Mouse (Mus musculus) erythroblast, embryonic 14.5 days (primary cell): ENCODE data around the gene Fam107a.

Experiments
- GATA1 ChIP-seq: IDR thresholded peaks from 2 replicates; pipeline ENCODE4 v1.6.1; 2012; ENCODE audit warnings: low read length, inconsistent platforms, mixed read lengths
- TAL1 ChIP-seq: IDR thresholded peaks from 3 replicates; pipeline ENCODE4 v1.6.1; 2012; ENCODE audit warnings: low read length, inconsistent platforms, mixed read lengths

DNA sequence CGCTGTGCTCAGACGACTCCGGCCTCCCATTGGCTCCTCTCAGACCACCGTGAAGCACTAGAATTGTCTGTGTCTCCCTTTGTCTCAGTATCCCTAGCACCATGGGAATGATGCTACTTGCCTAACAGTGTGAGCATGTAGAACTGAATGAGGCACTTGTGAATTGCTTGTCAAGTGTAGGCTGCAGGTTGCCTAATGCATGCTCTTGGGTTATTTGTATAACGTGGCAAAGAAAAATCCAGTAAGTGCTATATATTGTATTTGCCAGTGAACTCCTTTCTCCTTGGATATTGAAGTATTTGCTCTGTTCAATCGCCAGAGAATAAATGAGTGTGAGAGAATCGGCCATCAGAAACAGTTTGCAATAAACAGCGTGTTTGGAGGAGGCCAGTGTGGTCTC is 70.9 kb downstream of the Fam107a start:
- TF ChIP-seq GATA1 (no peak), TAL1 (no peak)
